Mouse (Mus musculus) frontal cortex, postnatal 36 days (tissue): ENCODE measurements around the gene Lrp1.

Source experiments
- DNase-seq, 2 experiments: peaks; one replicate each; pipeline ENCODE4 v3.0.0; 2022; ENCODE audit warnings: low spot score in 2 of 2

Lrp1 gene

GRCm38 (mm10) chr10:127615591-127615990 is 5.4 kb downstream of the Lrp1 start:
- peak in 1 of 2 experiments; percentile 54 for DNase-seq

- no peak for DNase-seq
Observed at GRCm38 (mm10) chr10:127615034-127615374, 5.9 kb downstream of the Lrp1 start.

GRCm38 (mm10) chr10:127614236-127615033 is 6.5 kb downstream of the Lrp1 start:
- no peak for DNase-seq

GRCm38 (mm10) chr10:127612079-127612775 is 8.7 kb downstream of the Lrp1 start:
- no peak for DNase-seq

- DNase-seq = no peak
Observed at GRCm38 (mm10) chr10:127610066-127610415, 10.9 kb downstream of the Lrp1 start.

GRCm38 (mm10) chr10:127609415-127610065 is 11.4 kb downstream of the Lrp1 start:
- no peak for DNase-seq

- no peak for DNase-seq
Observed at GRCm38 (mm10) chr10:127607059-127607458, 13.9 kb downstream of the Lrp1 start.

GRCm38 (mm10) chr10:127605756-127606155 is 15.2 kb downstream of the Lrp1 start:
- DNase-seq = no peak

GRCm38 (mm10) chr10:127605251-127605547 is 15.7 kb downstream of the Lrp1 start:
- no peak for DNase-seq

GRCm38 (mm10) chr10:127604465-127605250 is 16.3 kb downstream of the Lrp1 start:
- DNase-seq = no peak

- no peak for DNase-seq
Observed at GRCm38 (mm10) chr10:127603437-127604371, 17.2 kb downstream of the Lrp1 start.

GRCm38 (mm10) chr10:127602194-127602593 is 18.8 kb downstream of the Lrp1 start:
- no peak for DNase-seq

- DNase-seq = peak in 1 of 2 experiments; percentile 49
Observed at GRCm38 (mm10) chr10:127599779-127600541, 21.0 kb downstream of the Lrp1 start.

GRCm38 (mm10) chr10:127599252-127599651 is 21.7 kb downstream of the Lrp1 start:
- no peak for DNase-seq

GRCm38 (mm10) chr10:127598607-127599006 is 22.3 kb downstream of the Lrp1 start:
- DNase-seq = no peak

GRCm38 (mm10) chr10:127597311-127597901 is 23.5 kb downstream of the Lrp1 start:
- no peak for DNase-seq

GRCm38 (mm10) chr10:127596321-127596941 is 24.5 kb downstream of the Lrp1 start:
- DNase-seq = peak in 1 of 2 experiments; percentile 58

- DNase-seq = peak in 1 of 2 experiments; percentile 61
Observed at GRCm38 (mm10) chr10:127594930-127595715, 25.8 kb downstream of the Lrp1 start.

- DNase-seq = no peak
Observed at GRCm38 (mm10) chr10:127594405-127594804, 26.5 kb downstream of the Lrp1 start.
